Mouse (Mus musculus) left cerebral cortex, postnatal 14 days (tissue): ENCODE results near the gene Arsb. TPM values are rescaled to one million over a fixed set of nuclear protein-coding genes. Genes with fewer than 3 reads are reported as not detected.
"Not testable (repeated sequence)": the region's sequence is repeated elsewhere in the genome, so short reads cannot be mapped to it uniquely, and the experiment has no call there.

Source experiments
- DNase-seq, 2 experiments: peaks; one replicate each; pipeline ENCODE4 v3.0.0; 2021 to 2022; ENCODE audit warnings: low spot score in 2 of 2, mixed read lengths in 1 of 2
- intact Hi-C: fragments of 180-260 bp; cut with DNase I; formaldehyde crosslinking; loops from one replicate; pipeline ENCODE4 v1.15.1; 2025
- total RNA-seq, 2 experiments: library from RNA; stranded (reverse); gene quantifications; 2 replicates each; pipeline ENCODE4 v1.2.3; 2021

Arsb gene
- total RNA-seq, 2 experiments from 2014 or later = 100.0 to 100 TPM

DNA sequence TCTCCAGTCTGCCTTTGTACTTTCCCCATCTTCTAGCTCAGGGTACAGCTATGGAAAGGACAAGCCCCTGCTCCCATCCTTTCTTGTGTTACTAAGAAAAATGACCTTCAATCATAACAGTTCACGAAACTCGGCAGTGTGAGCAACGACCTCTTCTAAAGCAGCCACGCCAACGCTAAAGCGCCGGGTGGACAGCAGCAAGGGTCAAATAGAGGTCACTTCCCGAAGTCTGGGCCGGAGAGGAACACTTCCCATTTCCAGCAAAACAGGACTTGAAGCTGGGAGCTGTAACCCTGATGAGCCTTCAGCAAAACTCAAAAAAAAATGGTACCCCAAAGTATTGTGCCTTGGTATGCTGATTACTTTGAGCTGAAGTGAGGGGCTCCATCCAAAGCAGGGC is 179.6 kb downstream of the Arsb start:
- intact Hi-C loops = no loop called here
- no peak for DNase-seq

DNA sequence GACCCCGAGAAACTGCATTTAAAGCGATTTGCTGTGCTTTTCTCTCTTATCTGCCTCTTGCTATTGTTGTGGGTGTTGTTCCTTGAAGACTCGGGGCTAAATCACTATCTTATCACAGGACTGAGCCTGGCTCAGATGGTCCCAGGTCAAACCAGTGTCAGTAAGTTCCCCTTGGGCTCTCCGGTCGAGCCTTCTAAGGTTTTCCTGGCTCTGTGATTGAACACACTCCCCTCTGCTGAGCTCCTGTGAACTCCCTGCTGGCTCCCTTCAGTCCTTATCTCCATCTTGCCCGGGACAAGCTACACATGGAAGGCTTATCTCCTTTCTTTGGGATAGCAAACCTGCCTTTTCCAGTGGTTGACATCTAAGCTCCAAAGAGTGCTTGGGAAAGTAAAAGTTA is 180.1 kb downstream of the Arsb start:
- intact Hi-C loops = no loop called here
- no peak for DNase-seq

DNA sequence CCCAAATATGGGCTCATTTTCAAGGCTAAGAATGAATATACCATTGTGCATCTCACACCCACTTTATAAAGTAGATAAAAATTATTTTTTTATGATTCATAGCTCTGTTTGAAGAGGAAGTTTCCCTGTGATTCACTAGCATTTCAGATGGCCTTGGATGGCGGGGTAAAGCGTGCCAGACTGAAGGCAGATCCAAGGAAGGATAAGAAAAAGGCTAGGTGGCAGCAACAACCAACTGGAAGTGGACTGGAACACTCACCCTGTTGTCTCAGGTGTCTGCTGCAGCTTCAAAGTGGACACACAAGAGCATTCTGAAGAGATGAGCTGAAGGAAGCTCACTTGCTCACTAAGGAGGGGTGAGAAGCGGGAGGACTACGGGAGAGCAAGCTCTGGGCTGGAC is 181.0 kb downstream of the Arsb start:
- intact Hi-C loops = no loop called here
- DNase-seq = no peak

DNA sequence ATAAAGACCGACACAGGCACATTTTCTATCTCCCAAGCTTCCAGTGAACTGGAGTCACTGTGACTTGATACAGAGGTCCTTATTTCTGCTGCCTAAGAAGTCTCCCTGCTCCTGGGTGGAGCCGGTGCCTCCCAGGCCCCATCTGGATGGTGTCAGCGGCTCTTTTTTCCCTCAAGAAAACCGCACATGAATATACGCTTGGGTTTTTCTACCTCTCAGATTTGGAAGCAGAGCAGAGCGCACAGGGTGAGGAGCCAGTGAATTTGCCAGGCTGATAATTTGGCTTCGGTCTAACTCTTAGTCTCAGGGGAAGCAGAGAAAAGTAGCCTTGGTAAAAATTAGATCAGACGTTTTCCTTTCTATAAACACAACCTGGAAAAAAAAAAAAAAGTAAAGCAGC is 186.5 kb downstream of the Arsb start:
- no peak for DNase-seq
- intact Hi-C loops = no loop called here

DNA sequence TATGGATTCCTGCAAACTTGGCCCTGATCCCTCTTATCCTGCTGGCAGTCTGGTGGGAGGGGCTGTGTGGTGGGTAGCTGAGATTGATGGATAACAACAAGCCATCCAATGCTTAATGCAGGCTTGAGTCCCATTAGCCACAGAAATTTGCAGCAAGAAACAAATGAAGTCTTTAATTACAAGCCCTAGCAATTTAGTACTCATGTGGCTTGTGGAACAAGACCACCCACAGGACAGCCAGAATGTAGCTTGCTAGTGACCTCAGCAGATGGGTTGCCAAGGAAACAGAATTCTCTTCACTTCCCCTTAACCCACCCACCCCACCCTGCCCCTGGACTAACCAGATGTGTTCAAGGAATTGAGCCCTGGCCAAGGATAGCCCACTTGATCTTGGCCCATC is 194.8 kb downstream of the Arsb start:
- no peak for DNase-seq

DNA sequence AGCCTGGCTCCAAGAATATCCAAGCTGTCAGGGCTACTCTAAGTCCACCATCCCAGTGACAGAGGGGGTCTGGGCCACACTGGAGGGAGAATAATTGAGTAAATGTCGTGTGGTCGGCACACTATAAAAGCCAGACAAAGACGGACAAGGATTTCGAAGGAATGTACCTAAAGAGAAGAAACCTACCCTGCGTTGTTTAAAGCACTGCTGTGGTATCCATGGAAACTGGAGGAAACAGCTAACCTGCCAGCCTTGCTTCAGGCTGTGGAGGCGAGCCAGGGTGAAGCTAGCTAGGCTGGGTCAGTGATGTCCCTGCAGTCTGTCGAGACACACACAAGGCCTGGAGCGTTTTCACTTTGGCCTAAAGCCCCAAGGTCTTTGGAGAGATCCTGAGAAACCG is 195.7 kb downstream of the Arsb start:
- intact Hi-C loops = no loop called here
- DNase-seq = peak; percentile 50 to 68

More for the DNA sequence above, 194.8 kb downstream of the Arsb start:
- intact Hi-C loops = no loop called here

DNA sequence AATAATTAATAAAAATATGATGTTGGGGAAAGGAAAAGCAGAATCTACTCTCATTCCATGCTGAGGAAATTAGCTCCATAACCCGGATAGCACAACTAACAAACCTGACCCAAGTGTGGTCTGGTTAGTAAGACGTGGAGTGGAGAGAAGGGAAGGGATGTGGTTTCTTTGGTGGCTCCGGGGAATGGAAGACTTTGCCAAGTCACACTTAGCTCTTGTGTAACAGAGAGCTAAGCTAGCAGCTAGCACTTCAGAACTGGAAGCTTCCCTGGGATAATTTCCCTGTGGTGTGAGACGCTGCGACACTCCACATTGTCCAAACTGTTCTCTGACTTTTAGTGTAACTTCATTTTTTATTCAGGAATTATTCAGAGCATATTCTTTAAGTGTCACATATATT is 198.7 kb downstream of the Arsb start:
- intact Hi-C loops = no loop called here
- DNase-seq = no peak

DNA sequence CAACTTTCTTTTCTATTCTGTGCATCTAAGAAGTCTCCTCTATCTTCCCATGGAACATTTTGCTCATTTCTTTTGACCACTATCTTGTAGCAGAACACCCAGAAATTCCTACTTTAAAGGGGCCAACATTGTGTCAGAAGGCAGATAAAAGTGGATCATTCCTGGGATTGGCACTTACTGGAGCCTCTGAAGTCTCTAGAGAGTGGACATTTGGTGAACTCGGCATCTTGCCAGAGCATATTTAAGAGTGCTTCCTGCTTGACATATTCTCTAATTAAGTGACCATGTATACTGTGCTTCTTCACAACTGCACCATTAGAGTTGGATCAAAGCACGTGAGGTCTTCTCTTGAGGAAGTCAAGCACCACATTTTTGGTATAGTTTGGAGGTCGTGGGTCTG is 201.0 kb downstream of the Arsb start:
- no peak for DNase-seq
- intact Hi-C loops = no loop called here

DNA sequence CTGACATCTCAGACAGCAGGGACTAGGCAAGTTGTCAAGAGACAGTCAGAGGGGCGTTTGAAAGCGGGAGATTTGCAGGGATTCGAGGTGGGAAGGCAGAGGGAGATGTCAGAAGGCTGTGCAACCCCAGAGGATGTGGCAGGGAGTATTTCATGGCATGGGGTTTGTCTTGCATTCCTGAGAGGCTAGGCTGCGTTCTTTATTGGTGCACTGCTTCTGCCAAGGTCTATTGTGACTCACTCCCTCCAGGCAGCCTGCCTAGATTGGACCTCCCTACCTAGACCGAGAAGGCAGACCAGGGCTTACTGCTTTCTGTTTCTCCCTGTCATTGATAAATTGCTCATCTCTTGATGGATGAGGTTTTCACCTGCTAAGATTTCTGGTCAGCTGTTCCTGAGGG is 204.2 kb downstream of the Arsb start:
- no peak for DNase-seq
- intact Hi-C loops = no loop called here

DNA sequence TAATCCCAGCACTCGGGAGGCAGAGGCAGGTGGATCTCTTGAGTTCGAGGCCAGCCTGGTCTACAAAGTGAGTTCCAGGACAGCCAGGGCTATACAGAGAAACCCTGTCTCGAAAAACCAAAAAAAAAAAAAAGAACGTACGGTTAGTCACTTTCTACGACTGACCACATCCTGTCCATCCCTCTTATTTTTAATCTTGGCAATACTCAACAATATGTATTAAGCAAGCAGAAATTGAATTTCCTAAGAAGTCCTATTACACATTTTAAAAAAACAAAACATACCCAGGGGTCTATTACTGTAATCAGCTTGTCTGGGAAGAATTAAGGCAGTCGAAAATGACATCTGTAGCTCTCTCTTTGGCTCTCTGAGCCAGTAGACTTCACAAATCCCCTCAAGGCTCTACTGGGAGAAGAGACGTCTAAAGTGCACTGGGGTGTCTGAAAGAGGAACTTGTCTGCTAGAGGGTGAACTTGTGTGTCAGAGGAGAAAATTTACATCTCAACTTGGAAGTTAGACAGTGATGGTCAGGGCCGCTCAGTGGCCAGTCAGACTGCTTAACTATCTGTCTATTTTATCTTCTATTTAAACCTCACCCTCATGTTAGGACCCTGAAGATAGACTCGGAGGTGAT is 205.6 kb downstream of the Arsb start:
- intact Hi-C loops = no loop called here
- no peak for DNase-seq

DNA sequence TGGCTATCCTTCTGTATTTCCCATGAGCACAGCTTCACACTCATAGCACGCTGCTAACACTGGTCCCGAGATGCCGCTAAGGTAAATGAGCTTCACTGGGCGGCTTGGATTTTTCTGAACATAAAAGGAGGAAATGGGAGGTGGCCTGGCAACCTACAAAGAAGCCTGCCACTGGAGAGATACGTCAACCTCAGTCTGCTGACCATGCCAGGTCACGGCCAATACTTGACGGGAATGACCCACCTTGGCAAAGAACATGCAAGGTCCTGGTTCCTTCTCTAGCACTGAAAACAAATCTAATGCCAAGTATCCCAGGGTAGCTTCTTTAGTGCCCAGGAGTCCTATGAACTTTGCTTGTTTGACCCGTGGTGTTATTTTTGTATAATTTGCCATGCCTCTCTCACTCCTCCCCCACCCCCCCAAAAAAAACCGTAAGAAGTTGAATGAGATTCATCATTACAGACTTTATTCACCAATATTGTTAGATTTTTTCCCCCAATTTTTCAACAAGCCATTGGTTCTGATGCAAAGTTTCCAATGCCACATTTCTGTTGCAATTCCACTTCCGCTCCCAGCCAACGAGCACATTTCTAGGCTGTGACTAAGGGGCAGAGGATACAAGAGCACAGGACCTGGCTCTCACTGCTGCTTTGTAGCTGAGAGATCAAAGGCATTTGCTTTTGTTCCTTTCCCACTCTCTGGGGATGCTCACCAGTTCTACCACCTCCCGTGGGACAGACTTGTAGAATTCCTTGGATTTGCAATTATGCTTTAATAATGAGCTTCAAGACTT is 207.5 kb downstream of the Arsb start:
- DNase-seq = no peak
- intact Hi-C loops = no loop called here

DNA sequence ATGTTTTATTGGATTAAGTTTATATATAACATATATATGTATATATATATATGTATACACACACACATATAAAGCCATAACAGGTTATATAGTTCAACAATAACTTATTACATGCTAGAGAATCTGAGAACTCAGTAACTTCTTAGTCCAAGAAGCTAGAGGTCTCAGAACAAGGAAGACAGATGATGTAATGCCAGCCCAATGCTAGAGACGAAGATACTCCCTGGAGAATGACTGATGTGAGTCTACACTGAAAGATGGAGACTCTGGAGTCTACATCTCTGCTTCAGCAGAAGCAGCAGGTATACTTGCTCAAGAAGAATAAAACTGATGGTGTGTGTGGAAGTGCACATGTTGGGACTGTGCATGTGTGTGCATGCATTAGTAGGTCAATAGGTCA is 208.3 kb downstream of the Arsb start:
- no peak for DNase-seq
- intact Hi-C loops = no loop called here

DNA sequence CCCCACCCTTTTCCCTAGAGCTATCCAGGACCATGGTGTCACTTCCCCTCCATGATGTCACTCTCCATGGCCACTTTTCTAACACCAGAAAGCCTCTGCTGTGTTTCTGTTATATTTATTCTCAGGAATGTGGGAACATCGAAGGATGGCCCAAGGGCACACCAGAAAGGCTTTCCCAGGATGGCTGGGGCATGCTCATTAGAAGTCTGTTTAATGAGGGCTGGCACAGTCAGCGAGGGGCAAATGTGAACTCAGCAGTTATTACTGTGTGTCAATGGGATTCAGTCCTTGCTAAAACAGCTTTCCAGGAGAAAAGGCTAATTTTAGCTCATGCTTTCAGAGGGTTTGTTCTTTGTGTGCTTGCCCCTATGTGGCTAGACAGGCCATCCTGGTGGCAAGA is 213.1 kb downstream of the Arsb start:
- intact Hi-C loops = no loop called here
- no peak for DNase-seq

DNA sequence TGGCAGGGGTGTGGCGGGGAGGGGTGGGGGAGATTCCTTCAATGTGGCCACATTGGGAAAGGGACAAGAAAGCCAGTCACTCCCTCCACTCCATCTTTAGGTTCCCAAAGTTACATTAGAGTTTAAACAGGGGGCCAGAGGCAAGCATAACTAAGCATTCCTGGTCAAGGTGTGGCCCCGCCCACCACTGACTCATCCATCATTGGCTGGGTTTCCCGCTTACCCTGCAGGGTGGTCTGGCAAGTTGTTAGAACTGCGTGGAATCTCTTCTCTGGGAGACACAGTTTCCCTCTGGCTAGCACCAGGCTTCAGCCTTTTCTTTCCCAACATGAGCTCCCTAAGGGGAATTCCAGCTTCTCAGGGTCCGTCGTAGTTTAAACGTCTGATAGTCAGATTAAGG is 213.8 kb downstream of the Arsb start:
- intact Hi-C loops = no loop called here
- DNase-seq = no peak

DNA sequence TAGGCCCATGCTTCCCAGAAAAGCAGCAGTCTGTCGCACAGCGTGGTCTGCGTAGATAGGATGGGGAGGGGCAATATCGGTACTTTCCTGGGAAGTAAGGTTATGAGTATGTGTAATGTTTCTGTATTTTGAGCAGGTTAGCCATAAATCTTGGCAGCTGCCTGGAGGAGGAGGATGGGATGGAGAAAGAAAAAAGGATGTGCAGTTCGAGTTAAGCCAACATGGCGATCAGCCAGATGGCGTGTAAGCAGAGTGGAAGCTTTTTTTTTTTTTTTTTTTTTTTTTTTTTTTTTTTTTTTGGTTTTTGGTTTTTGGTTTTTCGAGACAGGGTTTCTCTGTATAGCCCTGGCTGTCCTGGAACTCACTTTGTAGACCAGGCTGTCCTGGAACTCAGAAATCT is 214.3 kb downstream of the Arsb start:
- intact Hi-C loops, DNase-seq: not testable (repeated sequence)

DNA sequence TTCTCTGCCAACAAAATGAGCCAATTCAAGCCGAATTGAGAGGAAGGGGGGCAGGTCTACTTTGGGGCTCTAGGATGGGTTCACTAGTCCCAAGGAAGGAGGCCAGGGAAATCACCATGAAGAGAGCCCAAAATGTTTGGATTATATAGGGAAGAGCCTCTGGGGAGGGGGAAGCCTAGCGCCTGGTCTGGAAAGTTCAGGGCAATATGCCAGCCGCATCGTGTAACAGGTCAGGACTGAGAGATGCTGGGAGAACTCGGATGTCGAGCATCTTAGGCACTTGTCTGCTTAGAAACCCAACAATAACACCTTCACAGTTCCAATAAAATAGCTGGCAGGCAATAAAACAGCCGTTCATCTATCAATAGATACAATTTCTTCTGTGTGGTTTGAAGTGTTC is 216.2 kb downstream of the Arsb start:
- intact Hi-C loops = no loop called here
- DNase-seq = no peak

DNA sequence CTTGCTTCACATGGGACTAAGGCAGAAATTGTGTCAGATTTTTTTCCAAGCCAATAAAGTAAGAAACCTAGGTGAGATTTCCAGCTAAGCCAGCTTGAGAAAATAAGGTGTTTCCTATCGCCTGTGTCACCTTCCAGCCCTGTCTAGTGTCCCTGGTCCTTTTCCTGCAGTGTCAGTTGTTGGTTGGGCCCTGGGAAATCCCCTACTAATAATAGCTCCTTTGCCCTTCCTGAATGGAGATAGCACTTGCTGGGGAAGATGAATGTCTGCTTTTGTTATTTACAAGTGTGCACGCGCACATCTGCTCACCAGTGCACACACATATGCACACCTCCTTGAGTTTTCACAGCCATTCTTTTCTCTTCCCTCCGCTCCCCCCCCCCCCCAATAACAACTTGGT is 217.8 kb downstream of the Arsb start:
- intact Hi-C loops = no loop called here

DNA sequence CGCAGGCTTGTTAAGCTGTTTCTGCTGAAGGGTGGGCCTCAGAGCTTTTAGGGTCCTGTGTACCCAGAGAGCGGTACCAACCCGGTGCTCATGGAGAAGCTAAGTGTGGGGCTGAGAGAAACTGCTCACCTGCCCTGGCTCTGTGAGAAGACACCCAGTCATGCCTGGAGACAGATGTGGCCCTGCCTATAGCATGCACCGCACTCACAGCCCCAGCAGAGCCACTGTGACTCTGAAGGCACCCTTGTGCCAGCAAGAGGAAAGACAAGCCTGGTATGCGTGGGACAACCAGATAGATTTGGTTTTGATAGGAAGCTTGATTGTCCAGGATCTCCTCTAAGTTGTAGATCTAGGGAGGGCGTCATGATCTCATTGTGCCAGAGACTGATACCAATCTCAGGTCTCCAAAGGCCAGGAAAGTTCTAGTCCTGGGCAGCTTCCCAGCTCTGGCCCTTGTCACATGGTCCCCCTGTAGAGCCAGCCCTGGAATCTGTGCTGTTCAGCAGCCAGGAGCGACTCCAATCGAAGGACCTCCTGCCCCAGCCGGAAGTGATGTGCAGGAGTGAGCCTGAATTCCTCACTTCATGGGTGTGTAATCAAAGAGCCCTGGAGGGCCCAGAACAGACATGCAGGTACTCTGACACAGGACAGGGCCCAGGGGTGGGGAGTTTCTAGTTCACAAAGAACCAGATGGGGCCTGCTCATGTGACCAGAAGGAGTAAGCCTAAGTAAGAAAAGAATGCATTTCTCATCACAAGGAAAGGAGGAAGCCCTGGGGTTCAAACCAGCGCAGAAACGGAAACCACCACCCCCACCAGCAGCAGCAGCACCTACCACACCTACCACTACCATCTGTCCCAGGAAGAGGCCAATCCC is 218.5 kb downstream of the Arsb start:
- no peak for DNase-seq

More for the DNA sequence above, 217.8 kb downstream of the Arsb start:
- no peak for DNase-seq

DNA sequence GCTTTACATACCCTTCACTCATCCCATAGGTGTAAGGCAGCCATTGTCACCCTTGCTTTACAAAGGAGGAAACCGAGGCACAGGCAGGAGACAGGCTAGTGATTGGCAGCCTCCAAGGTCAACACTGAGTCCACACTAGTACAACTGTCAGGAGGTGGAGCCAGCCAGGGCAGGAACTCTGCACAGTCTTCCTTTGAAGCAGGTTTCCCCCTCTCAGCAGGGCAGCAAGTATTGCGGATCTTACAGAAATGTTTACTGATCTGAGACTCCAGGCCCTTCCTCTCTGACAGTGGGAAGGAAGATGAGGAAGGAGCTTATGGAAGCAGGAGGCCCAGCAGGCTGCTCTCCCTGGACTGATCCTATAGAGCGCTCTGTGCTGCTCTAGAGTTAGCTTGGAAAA is 219.4 kb downstream of the Arsb start:
- no peak for DNase-seq

More for the DNA sequence above, 218.5 kb downstream of the Arsb start:
- intact Hi-C loops = no loop called here

DNA sequence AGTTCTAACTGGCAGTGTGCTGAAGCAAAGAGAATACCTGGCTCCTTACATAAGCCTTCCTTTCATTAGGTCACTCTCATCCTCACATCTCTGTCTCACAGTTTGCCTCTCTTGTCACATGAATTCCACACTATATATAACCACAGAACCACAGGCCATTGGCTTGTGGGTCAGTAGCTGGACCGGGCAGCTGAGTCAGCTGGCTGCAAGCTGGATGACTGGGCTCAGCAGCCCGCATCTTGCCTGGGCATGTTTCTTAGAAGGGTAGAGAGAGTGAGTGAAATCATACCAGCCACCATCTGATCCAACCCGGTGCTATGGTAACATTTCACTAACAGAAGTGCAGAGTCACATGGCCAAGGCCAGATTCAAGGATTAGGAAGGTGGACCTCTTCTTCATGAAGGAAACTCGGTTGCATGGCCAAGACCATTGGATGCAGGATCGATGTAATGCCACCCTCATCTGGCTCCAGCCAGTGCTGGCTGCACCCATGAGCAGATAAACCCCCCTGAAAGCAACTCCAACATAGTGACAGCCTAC is 221.0 kb downstream of the Arsb start:
- DNase-seq = no peak
- intact Hi-C loops = no loop called here

More for the DNA sequence above, 219.4 kb downstream of the Arsb start:
- intact Hi-C loops = no loop called here
